Mouse (Mus musculus): ENCODE results near the gene Iqck. TPM values are rescaled to one million over a fixed set of nuclear protein-coding genes. Genes with fewer than 3 reads are reported as not detected.
A peak's percentile ranks its signal among the peaks of the same experiment; 100 is the strongest.

Gene Iqck
- total RNA-seq, 2 experiments from 2014 or later = 0.20 to 0.45 TPM

GRCm38 (mm10) chr7:118849543-118850250 is 5.9 kb upstream of the Iqck start:
- DNase-seq = no peak
- intact Hi-C loops (cut with DNase I; ENCODE audit: low total_unique reads) = loop anchor here (10.0 kb wide), 3 partner anchors 75 to 145 kb away; partner anchors contain the start of gene Gprc5b

DNA sequence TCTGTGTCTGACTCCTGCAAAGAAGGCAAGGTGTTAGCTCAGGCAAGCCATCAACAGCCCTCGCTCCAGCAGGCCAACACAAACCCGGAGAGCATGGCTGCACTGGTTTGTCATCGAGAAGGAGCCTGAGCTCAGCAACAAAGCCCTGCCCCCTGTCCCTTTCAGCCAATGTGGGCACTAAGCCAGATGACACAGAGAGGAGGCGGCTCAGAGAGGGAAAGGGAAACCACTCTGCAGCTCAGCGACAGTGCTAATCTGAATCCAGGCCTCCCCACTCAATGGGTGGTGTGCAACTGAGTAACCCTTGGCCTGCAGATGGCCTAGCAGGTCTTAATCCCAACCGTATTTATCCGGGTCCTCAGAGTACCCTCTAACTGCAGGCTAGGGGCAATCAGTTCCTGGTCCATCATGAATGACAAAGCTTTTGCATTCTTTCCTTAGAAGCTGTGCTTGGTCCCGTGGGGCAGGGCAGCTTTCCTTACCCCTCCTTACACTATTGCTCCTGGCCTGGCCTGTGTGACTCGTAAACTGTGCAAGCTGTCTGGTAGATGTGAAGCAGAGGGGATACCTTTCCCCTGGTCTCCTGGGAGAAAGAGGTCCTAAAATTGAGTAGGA is 4.8 kb upstream of the Iqck start:
- DNase-seq = no peak
- intact Hi-C loops (cut with DNase I; ENCODE audit: low total_unique reads) = loop anchor here (10.0 kb wide), 2 partner anchors 74 to 144 kb away; partner anchors contain the start of gene Gprc5b

DNA sequence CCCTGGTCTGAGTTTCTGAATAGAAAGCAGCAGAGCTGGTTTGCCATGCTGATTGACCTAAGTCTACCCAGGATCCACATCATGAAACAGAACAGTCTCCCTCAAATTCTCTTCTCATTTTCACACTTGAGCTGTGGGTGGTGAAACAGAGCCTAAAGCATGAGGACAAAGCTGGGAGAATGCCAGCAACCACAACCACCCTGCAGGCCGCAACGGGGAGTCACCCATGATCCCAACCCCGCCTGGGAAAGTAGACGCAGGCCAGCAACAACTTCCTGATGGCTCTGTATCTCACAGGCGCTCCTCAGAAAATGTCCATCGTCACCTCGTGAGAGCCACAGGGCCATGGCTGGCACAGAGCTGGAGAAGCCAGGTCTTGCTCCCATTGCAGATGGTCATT is 4.0 kb upstream of the Iqck start:
- intact Hi-C loops (cut with DNase I; ENCODE audit: low total_unique reads) = loop anchor here (10.0 kb wide), 2 partner anchors 73 to 143 kb away; partner anchors contain the start of gene Gprc5b
- no peak for DNase-seq

DNA sequence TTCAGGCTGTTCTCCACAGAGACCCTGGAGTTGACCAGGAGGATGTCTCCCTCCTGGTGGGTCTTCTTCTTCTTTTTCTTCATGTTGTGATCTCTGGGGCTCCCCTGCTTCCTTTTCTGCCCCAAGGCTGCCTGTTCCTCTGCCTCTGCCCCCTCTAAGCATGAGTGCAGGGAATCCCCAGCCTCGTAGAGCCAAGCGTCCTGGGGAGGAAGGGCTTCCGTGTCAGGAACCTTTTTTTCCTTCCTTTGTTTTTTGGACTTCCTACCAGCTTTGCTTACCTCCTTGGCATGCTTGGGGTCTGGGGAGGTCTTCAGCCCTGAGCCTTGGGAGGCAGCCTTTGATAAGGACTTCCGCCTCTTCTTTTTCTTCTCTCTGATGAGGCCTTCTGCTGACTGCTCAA is 2.9 kb upstream of the Iqck start:
- intact Hi-C loops (cut with DNase I; ENCODE audit: low total_unique reads) = loop anchor here (10.0 kb wide), 2 partner anchors 72 to 142 kb away; partner anchors contain the start of gene Gprc5b
- DNase-seq = no peak

DNA sequence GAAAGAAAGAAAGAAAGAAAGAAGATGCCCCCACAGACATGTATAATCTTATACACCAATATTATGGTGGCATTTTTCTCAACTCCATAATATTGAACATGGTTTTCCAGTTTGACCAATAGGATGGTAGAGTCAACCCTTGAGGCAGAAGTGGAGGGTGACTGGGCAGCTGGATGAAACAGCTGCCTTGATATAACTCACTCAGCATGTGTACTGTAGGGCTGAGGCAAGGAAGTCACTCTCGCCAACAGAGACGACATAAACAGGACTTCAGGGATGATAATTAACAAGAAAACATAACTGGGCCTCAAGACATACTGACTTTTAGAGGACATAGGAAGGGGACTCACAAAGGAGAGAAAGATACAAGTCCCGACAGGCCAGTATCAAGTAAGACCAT is 946 bp upstream of the Iqck start:
- intact Hi-C loops (cut with DNase I; ENCODE audit: low total_unique reads) = loop anchor here (10.0 kb wide), 2 partner anchors 70 to 140 kb away; partner anchors contain the start of gene Gprc5b

GRCm38 (mm10) chr7:118855877-118856304 is 339 bp downstream of the Iqck start, which contains the start of gene Knop1:
TSS of gene Knop1 (minus strand) at chr7:118856254.
- DNase-seq = no peak
- intact Hi-C loops (cut with DNase I; ENCODE audit: low total_unique reads) = loop anchor here (10.0 kb wide), 2 partner anchors 69 to 139 kb away; partner anchors contain the start of gene Gprc5b

More for the DNA sequence above, 946 bp upstream of the Iqck start:
- DNase-seq = no peak

DNA sequence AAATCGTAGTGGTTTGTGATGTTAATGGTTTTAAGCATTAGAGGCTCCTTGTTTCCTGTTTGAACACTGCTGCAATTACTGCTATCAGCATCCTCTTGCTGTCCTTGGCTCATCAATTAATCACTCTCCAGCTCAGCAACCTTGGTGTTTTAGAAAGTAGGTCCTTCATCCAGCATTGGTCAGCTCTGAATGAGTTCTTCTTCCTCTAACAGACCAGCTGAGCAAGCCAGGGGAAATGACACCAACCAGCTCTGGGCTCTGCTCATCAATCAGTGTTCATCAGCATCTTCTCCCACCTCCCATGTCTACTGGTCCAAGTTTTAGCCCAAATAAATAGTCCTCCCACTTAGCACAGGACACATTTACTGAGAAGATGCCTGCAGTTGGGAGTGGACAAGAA is 3.1 kb downstream of the Iqck start:
- intact Hi-C loops (cut with DNase I; ENCODE audit: low total_unique reads) = loop anchor here (10.0 kb wide), 2 partner anchors 66 to 136 kb away; partner anchors contain the start of gene Gprc5b
- DNase-seq = no peak

GRCm38 (mm10) chr7:118865362-118865761 is 9.8 kb downstream of the Iqck start:
- intact Hi-C loops (cut with DNase I; ENCODE audit: low total_unique reads) = no loop called here
- DNase-seq = no peak

DNA sequence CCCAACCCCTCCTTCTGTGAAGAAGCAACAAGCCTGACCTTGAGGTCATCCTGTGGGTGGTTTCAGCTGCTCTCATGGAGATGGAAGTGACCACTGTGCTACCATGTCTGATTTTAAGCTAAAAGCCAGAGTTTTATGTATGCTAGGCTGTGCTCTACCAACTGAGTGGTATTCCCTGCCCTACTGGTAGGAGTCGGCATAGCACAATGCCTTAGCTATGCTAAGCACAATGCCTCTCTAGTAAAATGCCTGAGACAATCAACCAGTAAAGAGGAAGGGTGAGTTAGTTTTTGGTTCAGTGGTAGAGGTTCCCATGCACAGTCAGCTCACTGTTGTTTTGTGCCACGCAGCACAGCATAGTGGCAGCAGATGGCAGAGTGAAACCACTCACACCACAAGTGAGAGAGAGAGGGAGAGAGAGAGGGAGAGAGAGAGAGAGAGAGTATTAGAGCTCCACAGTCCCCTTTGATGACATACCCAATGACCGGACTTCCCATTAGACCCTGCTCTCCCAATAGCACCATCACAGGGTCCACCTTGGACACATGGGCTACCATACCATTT is 24.0 kb downstream of the Iqck start:
- intact Hi-C loops (cut with DNase I; ENCODE audit: low total_unique reads) = loop anchor here (10.0 kb wide), 1 partner anchor 875 kb away; no protein-coding TSS in a partner anchor

DNA sequence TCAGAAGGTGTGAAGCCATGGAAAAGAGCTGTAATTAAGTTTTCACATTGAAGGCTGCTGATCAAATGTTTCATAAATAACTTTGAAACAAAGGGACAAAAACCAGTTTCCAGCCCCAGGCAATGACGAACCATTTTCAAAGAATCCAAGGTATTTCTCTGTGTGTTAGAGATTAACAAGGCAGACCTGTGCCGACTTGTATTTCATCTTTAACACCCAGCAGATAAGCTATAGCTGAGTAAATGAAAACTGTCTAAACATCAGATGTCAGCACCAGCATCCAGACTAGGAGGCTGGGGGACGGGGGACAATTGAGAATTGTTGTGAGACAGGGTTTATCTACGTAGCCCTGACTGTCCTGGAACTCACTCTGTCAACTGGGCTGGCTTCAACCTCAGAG is 28.4 kb downstream of the Iqck start:
- no peak for DNase-seq
- intact Hi-C loops (cut with DNase I; ENCODE audit: low total_unique reads) = no loop called here

More for the DNA sequence above, 24.0 kb downstream of the Iqck start:
- DNase-seq = no peak

GRCm38 (mm10) chr7:118884969-118885368 is 29.4 kb downstream of the Iqck start:
- no peak for DNase-seq
- intact Hi-C loops (cut with DNase I; ENCODE audit: low total_unique reads) = no loop called here

DNA sequence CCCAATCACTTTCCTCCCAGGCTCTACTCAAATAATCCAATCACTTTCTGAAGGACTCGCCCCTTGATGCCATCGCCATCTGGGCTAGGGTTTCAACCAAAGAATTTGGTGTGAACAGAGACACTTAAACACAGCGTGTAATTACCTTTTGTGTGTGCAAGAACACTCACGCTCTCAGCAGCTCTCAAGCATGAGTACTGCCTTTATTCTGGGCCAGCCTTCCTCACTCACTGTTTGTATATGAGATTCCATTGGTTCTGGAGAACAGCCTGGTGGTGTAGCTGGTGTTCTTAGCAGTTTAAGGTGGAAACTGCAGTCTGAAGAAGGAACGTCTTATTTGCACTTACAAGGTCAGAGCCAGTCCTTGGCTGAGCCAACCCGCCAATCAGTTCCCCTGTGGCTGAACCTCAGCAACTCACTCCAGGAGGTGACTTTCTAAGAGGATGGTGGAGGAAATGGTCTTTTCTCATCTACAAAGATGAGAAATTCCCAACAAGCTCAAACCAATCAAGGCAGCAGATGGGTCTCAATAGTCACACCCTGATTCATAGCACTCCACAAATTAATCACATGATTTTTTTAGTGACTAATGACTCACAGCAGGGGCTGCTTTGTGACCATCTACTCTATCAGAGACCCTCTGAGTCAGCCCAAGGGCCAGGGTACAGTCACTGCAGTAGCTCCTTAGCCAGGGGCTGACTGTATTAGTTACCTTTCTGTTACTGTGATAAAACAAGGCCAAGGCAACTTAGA is 31.9 kb downstream of the Iqck start:
- intact Hi-C loops (cut with DNase I; ENCODE audit: low total_unique reads) = no loop called here

DNA sequence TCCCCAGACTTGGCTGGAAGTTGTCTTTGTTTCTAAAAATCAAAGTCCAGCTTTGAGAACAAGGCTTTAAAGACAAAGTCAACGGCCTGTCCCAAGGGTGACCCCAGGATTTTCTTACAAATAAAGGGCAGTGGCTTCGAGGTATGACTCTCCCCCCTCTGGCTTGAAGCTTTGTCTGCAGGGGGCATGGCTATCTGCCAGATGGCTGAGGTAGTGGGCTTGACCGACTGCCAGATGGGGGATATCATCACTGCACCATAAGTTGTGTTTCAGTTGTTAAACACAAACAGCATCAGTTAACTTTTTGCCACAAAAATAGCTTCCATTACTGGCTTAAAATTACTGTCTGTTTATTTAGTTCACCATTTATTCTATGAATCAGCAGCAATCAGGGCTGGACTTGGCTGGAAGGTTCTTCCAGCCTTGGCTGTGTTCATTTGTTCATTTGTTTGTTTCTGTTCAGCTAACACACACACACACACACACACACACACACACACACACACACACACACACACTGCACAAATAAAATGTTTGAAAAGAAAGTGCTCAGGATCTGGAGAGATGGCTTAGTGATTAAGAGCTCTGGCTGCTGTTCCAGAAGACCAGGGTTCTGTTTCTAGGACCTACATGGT is 33.6 kb downstream of the Iqck start:
- intact Hi-C loops (cut with DNase I; ENCODE audit: low total_unique reads) = no loop called here
- DNase-seq = no peak

More for the DNA sequence above, 31.9 kb downstream of the Iqck start:
- no peak for DNase-seq

DNA sequence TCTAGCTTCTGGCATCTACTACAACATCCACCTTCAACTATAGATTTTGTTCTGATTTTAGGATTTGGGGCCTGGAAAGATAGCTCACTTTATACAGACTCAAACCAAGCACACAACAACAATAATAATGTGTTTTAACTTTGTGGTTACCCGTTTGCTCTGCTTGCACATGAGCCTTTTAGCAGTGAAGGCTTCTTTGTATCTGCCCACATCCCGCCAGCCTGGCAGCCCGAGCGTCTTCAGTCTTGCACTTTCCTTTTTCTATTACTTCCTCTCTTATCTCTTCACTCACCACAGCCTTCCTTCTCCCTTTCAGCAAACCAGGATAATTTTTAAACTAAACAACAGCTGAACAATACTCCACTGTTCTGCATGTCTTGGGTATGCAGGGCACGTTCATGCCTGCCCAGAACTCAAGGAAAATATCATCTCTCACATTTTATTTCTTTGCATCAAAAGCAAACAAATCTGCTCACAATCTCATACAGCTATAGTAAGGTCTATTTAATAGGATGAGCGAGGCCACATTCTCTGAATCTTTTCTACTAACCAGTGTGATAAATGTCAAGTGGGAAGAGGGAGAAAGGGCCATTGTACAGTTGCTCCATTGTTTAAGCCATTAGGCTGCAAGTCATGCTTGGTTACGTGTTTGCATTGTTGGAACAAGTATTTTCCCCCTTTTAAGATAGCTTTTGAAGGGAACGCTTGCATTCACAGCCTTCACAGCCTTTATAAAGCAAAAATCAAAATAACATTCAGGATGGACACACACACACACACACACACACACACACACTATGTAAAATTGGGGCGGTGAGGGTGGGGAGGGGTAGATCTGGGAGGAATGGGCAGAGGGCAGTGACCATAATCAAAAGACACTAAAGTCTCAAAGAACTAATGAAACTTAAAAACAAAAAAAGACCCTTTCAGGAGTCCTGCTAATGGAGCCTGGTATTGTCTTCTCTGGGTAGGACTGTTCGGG is 40.2 kb downstream of the Iqck start:
- intact Hi-C loops (cut with DNase I; ENCODE audit: low total_unique reads) = no loop called here
- no peak for DNase-seq

GRCm38 (mm10) chr7:118898063-118898462 is 42.5 kb downstream of the Iqck start:
- intact Hi-C loops (cut with DNase I; ENCODE audit: low total_unique reads) = no loop called here
- DNase-seq = no peak

DNA sequence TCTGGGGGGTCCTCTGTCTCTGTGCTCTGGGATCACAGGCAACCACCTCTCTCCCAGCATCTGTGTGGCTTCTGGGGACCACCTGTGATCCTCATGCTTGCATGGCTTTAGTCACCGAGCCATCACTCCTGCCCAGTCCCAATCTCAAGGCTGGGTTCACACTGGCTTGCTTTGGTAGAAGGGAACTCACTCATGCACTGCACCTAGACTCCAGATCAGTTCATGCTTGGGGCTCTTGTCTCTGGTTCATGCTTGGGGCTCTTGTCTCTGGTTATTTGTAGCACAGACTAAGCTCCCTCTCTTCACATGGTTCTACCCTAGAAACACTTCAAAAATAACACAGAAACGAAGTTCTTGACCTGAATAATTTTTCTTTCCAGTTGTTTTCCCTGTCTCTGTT is 44.5 kb downstream of the Iqck start:
- DNase-seq = no peak
- intact Hi-C loops (cut with DNase I; ENCODE audit: low total_unique reads) = no loop called here

DNA sequence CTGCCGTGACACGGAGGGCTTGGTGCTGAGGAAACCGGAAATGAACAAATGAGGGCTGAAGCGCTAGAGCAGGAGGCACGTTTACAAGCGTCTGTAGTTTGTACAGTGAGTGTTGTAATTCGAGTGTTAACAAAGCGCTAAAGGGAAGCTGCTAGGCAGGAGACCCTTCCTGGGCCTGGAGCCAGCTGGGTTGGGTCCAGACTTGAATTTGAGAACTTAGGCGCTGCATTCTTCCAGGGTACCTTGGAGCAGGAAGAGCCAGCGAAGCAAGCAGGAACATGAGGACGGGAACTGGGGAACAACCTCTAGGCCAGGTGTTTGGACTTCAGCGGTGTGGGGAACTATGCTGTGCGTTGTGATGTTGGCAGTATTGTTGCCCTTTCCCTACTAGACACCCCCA is 47.4 kb downstream of the Iqck start:
- peak; percentile 16 for DNase-seq
- intact Hi-C loops (cut with DNase I; ENCODE audit: low total_unique reads) = no loop called here

DNA sequence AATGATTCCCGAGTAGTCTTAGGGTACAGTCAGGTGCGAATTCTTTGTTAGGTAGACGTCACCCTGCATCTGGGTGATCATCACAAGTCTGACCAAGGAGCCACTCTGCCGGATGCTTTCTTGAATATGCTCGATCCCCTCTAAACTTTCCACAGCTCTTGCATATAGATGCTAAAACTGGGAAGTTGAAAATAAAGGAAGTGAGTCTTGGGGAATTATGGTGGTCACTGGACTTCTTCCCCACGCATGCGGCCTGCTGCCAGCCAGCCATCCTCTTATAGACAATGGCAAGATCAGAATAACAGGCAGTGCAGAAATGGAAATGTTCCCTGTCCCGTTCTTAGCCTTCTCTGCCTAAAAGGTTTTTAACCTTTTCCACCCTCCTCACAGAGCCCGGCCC is 48.3 kb downstream of the Iqck start:
- intact Hi-C loops (cut with DNase I; ENCODE audit: low total_unique reads) = no loop called here
- DNase-seq = no peak
